Mouse (Mus musculus) midbrain, embryonic 14.5 days (tissue): ENCODE data around the gene Ppp1r13b. TPM values are rescaled to one million over a fixed set of nuclear protein-coding genes. Genes with fewer than 3 reads are reported as not detected.

ENCODE experiments used
- ATAC-seq: fragments of 200-750 bp; cut with Nextera tagmentation; 2 replicates; pipeline ENCODE4 v1.8.0; 2017; ENCODE audit warnings: moderate number of reproducible peaks, moderate library complexity; ENCODE audit not compliant: low FRiP score, low TSS enrichment
- DNase-seq: peaks from one replicate; pipeline ENCODE4 v3.0.0-alpha.2; 2015
- H3K27ac ChIP-seq: fragments of 300-500 bp; sonication (generic); replicated peaks from 2 replicates; pipeline ENCODE4 v1.5.1; 2014; ENCODE audit warnings: mild to moderate bottlenecking, low read depth, low read length, moderate library complexity
- H3K27me3 ChIP-seq: fragments of 300-500 bp; sonication (generic); 2 replicates; pipeline ENCODE4 v1.6.1; 2014; ENCODE audit warnings: low read length, control low read depth, mixed read lengths; ENCODE audit not compliant: control insufficient read depth, insufficient read depth
- H3K36me3 ChIP-seq: fragments of 300-500 bp; sonication (generic); 2 replicates; pipeline ENCODE4 v1.6.1; 2014; ENCODE audit warnings: low read length, control low read depth; ENCODE audit not compliant: control insufficient read depth, insufficient read depth
- H3K4me1 ChIP-seq: fragments of 300-500 bp; sonication (generic); 2 replicates; pipeline ENCODE4 v1.6.1; 2014; ENCODE audit warnings: mild to moderate bottlenecking, antibody characterized with exemption, low read length, control low read depth; ENCODE audit not compliant: control insufficient read depth, insufficient read depth
- H3K4me2 ChIP-seq: fragments of 300-500 bp; sonication (generic); 2 replicates; pipeline ENCODE4 v1.6.1; 2014; ENCODE audit warnings: mild to moderate bottlenecking, low read length, moderate library complexity
- H3K4me3 ChIP-seq: fragments of 300-500 bp; sonication (generic); replicated peaks from 2 replicates; pipeline ENCODE4 v1.5.1; 2014; ENCODE audit warnings: low read depth, low read length
- H3K9ac ChIP-seq: fragments of 300-500 bp; sonication (generic); replicated peaks from 2 replicates; pipeline ENCODE4 v1.6.1; 2014; ENCODE audit warnings: mild to moderate bottlenecking, low read length, moderate library complexity
- H3K9me3 ChIP-seq: fragments of 300-500 bp; sonication (generic); 2 replicates; pipeline ENCODE4 v1.6.1; 2016; ENCODE audit warnings: low read length, control low read depth, mixed read lengths; ENCODE audit not compliant: control insufficient read depth
- WGBS: fragments of 180-500 bp; shearing (Covaris S2); extraction: QIAGEN DNeasy Blood & Tissue Kit; methylation state at CpG from one replicate; pipeline ENCODE4 v1.1.7; 2014; 5-methylcytosine and 5-hydroxymethylcytosine counted together
- polyA plus RNA-seq: library from polyadenylated mRNA; unstranded; fragments of >200 nt; fragmentation: Nextera tagmentation; extraction: Ambion mirVana; gene quantifications from 2 replicates; pipeline ENCODE4 v1.2.1, GENCODE M21; 2014

Ppp1r13b gene
- polyA plus RNA-seq, 1 experiment from 2014 or later: 38.1 TPM

DNA sequence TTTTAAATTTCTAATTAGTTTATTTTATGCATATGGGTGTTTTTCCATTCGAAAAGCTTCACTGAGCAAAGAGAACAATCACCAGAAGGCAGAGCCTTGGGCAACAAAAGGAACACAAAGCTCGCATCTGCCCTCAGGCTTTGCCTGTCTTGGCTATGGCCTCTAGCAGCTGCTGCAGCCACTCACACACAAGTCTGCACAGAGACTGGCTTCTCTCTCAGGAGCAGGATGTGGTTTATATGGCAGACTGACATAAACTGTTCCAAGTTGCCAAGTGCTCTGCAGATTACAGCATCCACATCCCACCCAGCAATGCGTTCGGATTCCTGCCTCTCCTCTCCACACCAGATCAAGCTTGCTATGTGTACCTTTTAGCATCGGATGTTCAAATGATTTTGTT is 56.2 kb downstream of the Ppp1r13b start:
- Histone ChIP-seq H3K4me1 (no peaks in the 10 kb centered on the region), H3K27me3 (no peaks in the 10 kb centered on the region), H3K9ac (no peak overlapping the region), H3K4me3 (no peak overlapping the region), H3K36me3 (peaks cover 6% of the 10 kb centered on the region; the same call in 1 of the 2 replicates), H3K27ac (no peak overlapping the region; the same call in 1 of the 2 replicates), H3K4me2 (no peak overlapping the region), H3K9me3 (no peaks in the 10 kb centered on the region)
- WGBS: 67% methylated on average over 5 of the region's 5 CpGs
- peak; percentile 35 for DNase-seq
- no peak for ATAC-seq

DNA sequence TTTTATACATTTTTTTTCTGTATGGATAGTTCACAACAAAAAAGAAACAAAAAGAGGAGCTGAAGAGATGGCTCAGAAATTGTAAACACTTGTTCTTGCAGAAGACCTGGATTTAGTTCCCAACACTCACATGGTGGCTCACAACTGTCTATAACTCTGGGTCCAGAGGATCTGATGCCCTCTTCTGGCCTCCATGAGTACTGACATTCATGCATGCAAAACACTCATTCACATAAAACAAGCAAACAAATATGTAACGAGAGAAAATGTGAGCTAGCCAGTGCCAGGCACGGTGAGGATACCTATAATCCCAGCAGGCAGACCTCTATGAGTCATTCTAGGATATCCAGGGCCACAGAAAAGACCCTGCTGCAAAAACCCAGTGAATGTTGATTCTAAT is 56.7 kb downstream of the Ppp1r13b start:
- no peak for ATAC-seq
- no peaks in the 10 kb centered on the region for H3K9me3 ChIP-seq
- H3K9ac ChIP-seq: no peak overlapping the region
- H3K4me2 ChIP-seq: no peak overlapping the region
- WGBS: 65% methylated on average over 2 of the region's 2 CpGs
- H3K36me3 ChIP-seq: peaks cover 6% of the 10 kb centered on the region; the same call in 1 of the 2 replicates
- no peak overlapping the region for H3K4me3 ChIP-seq
- no peak for DNase-seq
- H3K27ac ChIP-seq: no peak overlapping the region
- no peaks in the 10 kb centered on the region for H3K4me1 ChIP-seq
- H3K27me3 ChIP-seq: no peaks in the 10 kb centered on the region

GRCm38 (mm10) chr12:111848300-111848798 is 59.6 kb downstream of the Ppp1r13b start:
- DNase-seq (peak; percentile 6), ATAC-seq (no peak)
- H3K9ac ChIP-seq: no peak overlapping the region
- no peaks in the 10 kb centered on the region for H3K27me3 ChIP-seq
- H3K27ac ChIP-seq: no peak overlapping the region
- peaks cover 6% of the 10 kb centered on the region; the same call in 1 of the 2 replicates for H3K36me3 ChIP-seq
- H3K4me2 ChIP-seq: no peak overlapping the region
- no peaks in the 10 kb centered on the region for H3K9me3 ChIP-seq
- H3K4me1 ChIP-seq: no peaks in the 10 kb centered on the region
- WGBS: 77% methylated on average over 9 of the region's 9 CpGs
- H3K4me3 ChIP-seq: no peak overlapping the region

DNA sequence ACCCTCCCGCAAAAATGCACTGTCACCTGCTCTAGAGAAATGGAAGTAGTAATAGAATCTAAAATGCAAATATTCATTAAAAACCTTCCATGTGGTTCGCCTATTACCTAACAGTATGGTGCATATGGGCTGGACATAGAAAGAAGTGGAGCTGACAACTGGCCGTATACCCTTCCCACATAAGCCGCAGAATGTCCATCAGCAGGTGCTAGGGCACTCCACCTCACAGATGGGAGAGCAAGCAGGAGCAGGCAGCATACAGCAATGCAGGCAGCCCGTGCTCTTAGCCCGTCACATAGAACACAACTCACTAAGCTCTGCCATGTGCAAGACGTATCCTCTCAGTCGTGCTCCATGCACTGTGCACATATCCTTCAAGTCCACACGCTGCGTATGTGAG is 61.1 kb downstream of the Ppp1r13b start:
- 86% methylated on average over 10 of the region's 10 CpGs for WGBS

DNA sequence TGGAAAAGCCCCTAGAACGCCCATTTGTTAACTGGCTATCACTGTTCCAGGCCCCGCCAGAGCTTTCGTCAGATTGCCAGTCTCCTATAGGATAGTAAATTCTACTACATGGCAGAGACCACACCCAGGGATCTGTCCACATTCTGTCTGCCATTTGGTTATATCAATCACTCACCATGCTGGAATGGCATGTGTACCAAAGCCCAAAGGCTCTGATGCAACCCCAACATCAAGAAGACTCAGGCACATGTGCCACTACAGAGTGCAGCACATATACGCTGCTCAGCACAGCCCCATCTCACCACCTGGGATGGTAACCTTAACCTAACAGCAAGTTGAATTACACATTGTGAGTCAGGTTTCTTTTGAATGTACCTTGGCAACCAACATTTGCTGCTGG is 62.0 kb downstream of the Ppp1r13b start:
- ATAC-seq (no peak), DNase-seq (no peak)
- WGBS: 90% methylated on average over 4 of the region's 4 CpGs
- Histone ChIP-seq H3K36me3 (peaks cover 23% of the 10 kb centered on the region; the same call in 1 of the 2 replicates), H3K27ac (no peak overlapping the region), H3K9ac (no peak overlapping the region), H3K4me1 (no peaks in the 10 kb centered on the region), H3K4me2 (no peak overlapping the region), H3K27me3 (no peaks in the 10 kb centered on the region), H3K9me3 (no peaks in the 10 kb centered on the region), H3K4me3 (no peak overlapping the region)

More for the DNA sequence above, 61.1 kb downstream of the Ppp1r13b start:
- H3K27ac ChIP-seq: no peak overlapping the region
- peaks cover 18% of the 10 kb centered on the region; the same call in 1 of the 2 replicates for H3K36me3 ChIP-seq
- H3K4me1 ChIP-seq: no peaks in the 10 kb centered on the region
- ATAC-seq (no peak), DNase-seq (no peak)
- H3K9ac ChIP-seq: no peak overlapping the region
- no peaks in the 10 kb centered on the region for H3K9me3 ChIP-seq
- H3K4me2 ChIP-seq: no peak overlapping the region
- H3K27me3 ChIP-seq: no peaks in the 10 kb centered on the region
- no peak overlapping the region for H3K4me3 ChIP-seq

- Histone ChIP-seq H3K4me3 (no peak overlapping the region), H3K9ac (no peak overlapping the region), H3K9me3 (no peaks in the 10 kb centered on the region), H3K4me1 (no peaks in the 10 kb centered on the region), H3K4me2 (no peak overlapping the region), H3K27ac (no peak overlapping the region), H3K27me3 (no peaks in the 10 kb centered on the region), H3K36me3 (peaks cover 45% of the 10 kb centered on the region)
- ATAC-seq (no peak), DNase-seq (no peak)
- WGBS: 64% methylated on average over 2 of the region's 2 CpGs
Observed at GRCm38 (mm10) chr12:111843470-111843869, 64.4 kb downstream of the Ppp1r13b start.

DNA sequence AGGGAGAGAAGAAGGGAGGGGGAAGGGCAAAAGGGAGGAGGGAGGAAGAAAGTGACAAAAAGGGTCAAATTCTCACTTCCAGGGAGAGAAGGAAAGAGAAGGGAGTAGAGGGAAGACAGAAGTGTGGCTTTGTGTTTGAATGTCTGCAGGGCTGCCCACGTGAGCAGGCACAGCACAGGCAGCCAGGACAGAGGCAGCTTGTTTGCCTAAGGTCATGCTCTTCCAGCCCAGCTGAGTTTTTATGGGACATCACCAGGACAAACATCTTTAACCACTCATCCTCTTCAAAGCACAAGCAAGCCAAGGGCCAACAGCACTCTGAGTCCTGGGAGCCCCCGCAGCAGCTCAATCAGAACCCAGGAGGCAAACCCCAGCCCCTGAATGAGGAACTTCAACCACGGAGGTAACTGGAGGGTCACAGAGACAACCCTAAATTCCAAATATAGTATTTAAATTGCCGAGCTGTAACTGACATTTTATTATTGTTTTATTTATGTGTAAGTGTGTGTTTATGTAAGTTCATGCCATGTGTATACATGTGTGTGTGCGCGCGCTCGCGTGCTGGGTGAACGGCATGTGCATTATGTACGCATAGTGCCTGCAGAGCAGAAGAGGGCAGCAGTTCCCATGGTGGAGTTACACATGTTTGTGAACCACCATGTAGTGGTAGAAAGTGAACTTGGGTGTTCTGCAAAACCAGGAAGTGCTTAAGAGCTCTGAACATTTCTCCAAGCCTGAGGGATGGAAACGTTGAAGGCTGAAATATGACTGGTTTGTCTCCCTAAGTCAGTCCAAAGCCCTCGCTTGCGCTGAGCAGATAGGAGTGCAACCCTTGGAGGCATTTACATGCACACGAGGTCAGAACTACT is 65.1 kb downstream of the Ppp1r13b start:
- no peaks in the 10 kb centered on the region for H3K27me3 ChIP-seq
- no peaks in the 10 kb centered on the region for H3K9me3 ChIP-seq
- H3K4me2 ChIP-seq: no peak overlapping the region
- DNase-seq: no peak
- H3K36me3 ChIP-seq: peaks cover 51% of the 10 kb centered on the region
- H3K4me1 ChIP-seq: no peaks in the 10 kb centered on the region
- ATAC-seq: no peak
- 88% methylated on average over 15 of the region's 15 CpGs for WGBS
- no peak overlapping the region for H3K9ac ChIP-seq
- H3K27ac ChIP-seq: no peak overlapping the region
- H3K4me3 ChIP-seq: no peak overlapping the region

GRCm38 (mm10) chr12:111833457-111833856 is 74.5 kb downstream of the Ppp1r13b start:
- H3K4me1 ChIP-seq: no peaks in the 10 kb centered on the region
- H3K36me3 ChIP-seq: peaks cover 96% of the 10 kb centered on the region
- H3K27me3 ChIP-seq: no peaks in the 10 kb centered on the region
- H3K9me3 ChIP-seq: no peaks in the 10 kb centered on the region
- DNase-seq (no peak), ATAC-seq (no peak)
- no peak overlapping the region for H3K27ac ChIP-seq
- no peak overlapping the region for H3K9ac ChIP-seq
- H3K4me3 ChIP-seq: no peak overlapping the region
- WGBS: 90% methylated on average over 10 of the region's 10 CpGs
- no peak overlapping the region for H3K4me2 ChIP-seq

DNA sequence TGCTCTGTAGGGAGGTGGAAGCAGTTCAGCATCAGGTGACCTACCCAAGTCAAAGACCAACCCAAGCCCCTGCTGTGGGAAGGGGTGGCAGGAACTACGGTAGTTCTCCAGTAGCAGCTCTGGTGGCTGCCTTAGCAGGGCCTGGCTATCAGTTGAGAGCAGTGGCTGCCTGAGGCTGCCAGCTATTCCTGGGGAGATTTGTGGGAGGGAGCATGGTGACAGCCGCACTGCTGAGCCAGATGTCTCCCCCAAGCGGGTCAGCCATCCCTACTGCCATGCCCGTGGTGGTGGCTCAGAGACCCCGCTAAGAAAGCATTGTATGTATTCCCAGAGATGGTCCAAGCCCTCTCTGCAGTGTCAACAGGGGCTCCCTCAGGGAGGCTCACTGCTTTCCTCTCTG is 75.3 kb downstream of the Ppp1r13b start:
- DNase-seq (no peak), ATAC-seq (no peak)
- H3K27ac ChIP-seq: no peak overlapping the region
- no peak overlapping the region for H3K4me3 ChIP-seq
- no peaks in the 10 kb centered on the region for H3K4me1 ChIP-seq
- no peaks in the 10 kb centered on the region for H3K27me3 ChIP-seq
- H3K36me3 ChIP-seq: peaks cover 98% of the 10 kb centered on the region
- 85% methylated on average over 5 of the region's 5 CpGs for WGBS
- H3K9ac ChIP-seq: no peak overlapping the region
- no peak overlapping the region for H3K4me2 ChIP-seq
- H3K9me3 ChIP-seq: no peaks in the 10 kb centered on the region
